Mouse (Mus musculus): ENCODE data around the gene Ncs1. TPM values are rescaled to one million over a fixed set of nuclear protein-coding genes. Genes with fewer than 3 reads are reported as not detected.

The Ncs1 gene
- polyA plus RNA-seq, 1 experiment from 2014 or later = 70.5 TPM

- Histone ChIP-seq H3K27ac (ENCODE audit: low read depth, low read length) (no peak overlapping the region), H3K9me3 (ENCODE audit: control insufficient read depth, low read length) (no peaks in the 10 kb centered on the region), H3K4me1 (replicated peaks; ENCODE audit: control insufficient read depth, insufficient read depth, low read length) (no peaks in the 10 kb centered on the region), H3K9ac (ENCODE audit: low read depth, low read length) (no peak overlapping the region), H3K4me2 (replicated peaks; ENCODE audit: low read depth, low read length) (no peak overlapping the region), H3K4me3 (ENCODE audit: low read depth, low read length) (no peak overlapping the region), H3K27me3 (ENCODE audit: control insufficient read depth, insufficient read depth, low read length) (no peaks in the 10 kb centered on the region), H3K36me3 (ENCODE audit: control insufficient read depth, insufficient read depth, low read length) (no peaks in the 10 kb centered on the region)
- DNase-seq (ENCODE audit: low spot score) (no peak), ATAC-seq (ENCODE audit: low FRiP score) (no peak)
- 88% methylated on average over 5 of the region's 6 CpGs for whole genome bisulfite sequencing
Measured at GRCm38 (mm10) chr2:31274993-31275392, 29.4 kb downstream of the Ncs1 start.

GRCm38 (mm10) chr2:31277810-31278209 is 32.2 kb downstream of the Ncs1 start:
- no peak overlapping the region for H3K27ac ChIP-seq (ENCODE audit: low read depth, low read length)
- H3K9ac ChIP-seq (ENCODE audit: low read depth, low read length) = no peak overlapping the region
- no peaks in the 10 kb centered on the region for H3K36me3 ChIP-seq (ENCODE audit: control insufficient read depth, insufficient read depth, low read length)

GRCm38 (mm10) chr2:31278483-31278882 is 32.9 kb downstream of the Ncs1 start:
- Histone ChIP-seq H3K27ac (ENCODE audit: low read depth, low read length) (no peak overlapping the region), H3K4me3 (ENCODE audit: low read depth, low read length) (no peak overlapping the region), H3K9ac (ENCODE audit: low read depth, low read length) (no peak overlapping the region), H3K27me3 (ENCODE audit: control insufficient read depth, insufficient read depth, low read length) (no peaks in the 10 kb centered on the region), H3K4me1 (replicated peaks; ENCODE audit: control insufficient read depth, insufficient read depth, low read length) (no peaks in the 10 kb centered on the region), H3K36me3 (ENCODE audit: control insufficient read depth, insufficient read depth, low read length) (no peaks in the 10 kb centered on the region), H3K4me2 (replicated peaks; ENCODE audit: low read depth, low read length) (no peak overlapping the region), H3K9me3 (ENCODE audit: control insufficient read depth, low read length) (no peaks in the 10 kb centered on the region)
- no peak for ATAC-seq (ENCODE audit: low FRiP score)
- no peak for DNase-seq (ENCODE audit: low spot score)
- 79% methylated on average over 5 of the region's 5 CpGs for WGBS

More at GRCm38 (mm10) chr2:31277810-31278209, 32.2 kb downstream of the Ncs1 start:
- ATAC-seq (ENCODE audit: low FRiP score) (no peak), DNase-seq (ENCODE audit: low spot score) (no peak)
- WGBS = 75% methylated on average over 6 of the region's 6 CpGs
- no peaks in the 10 kb centered on the region for H3K4me1 ChIP-seq (replicated peaks; ENCODE audit: control insufficient read depth, insufficient read depth, low read length)
- H3K4me3 ChIP-seq (ENCODE audit: low read depth, low read length) = no peak overlapping the region
- no peak overlapping the region for H3K4me2 ChIP-seq (replicated peaks; ENCODE audit: low read depth, low read length)
- H3K27me3 ChIP-seq (ENCODE audit: control insufficient read depth, insufficient read depth, low read length) = no peaks in the 10 kb centered on the region
- no peaks in the 10 kb centered on the region for H3K9me3 ChIP-seq (ENCODE audit: control insufficient read depth, low read length)

- WGBS = 88% methylated on average over 8 of the region's 8 CpGs
- Histone ChIP-seq H3K9ac (ENCODE audit: low read depth, low read length) (no peak overlapping the region), H3K36me3 (ENCODE audit: control insufficient read depth, insufficient read depth, low read length) (no peaks in the 10 kb centered on the region), H3K9me3 (ENCODE audit: control insufficient read depth, low read length) (no peaks in the 10 kb centered on the region), H3K27ac (ENCODE audit: low read depth, low read length) (no peak overlapping the region), H3K4me3 (ENCODE audit: low read depth, low read length) (no peak overlapping the region), H3K4me2 (replicated peaks; ENCODE audit: low read depth, low read length) (no peak overlapping the region), H3K4me1 (replicated peaks; ENCODE audit: control insufficient read depth, insufficient read depth, low read length) (no peaks in the 10 kb centered on the region), H3K27me3 (ENCODE audit: control insufficient read depth, insufficient read depth, low read length) (no peaks in the 10 kb centered on the region)
- no peak for DNase-seq (ENCODE audit: low spot score)
- no peak for ATAC-seq (ENCODE audit: low FRiP score)
Measured at GRCm38 (mm10) chr2:31281138-31281537, 35.5 kb downstream of the Ncs1 start.

GRCm38 (mm10) chr2:31282266-31282665 is 36.6 kb downstream of the Ncs1 start:
- no peak overlapping the region for H3K27ac ChIP-seq (ENCODE audit: low read depth, low read length)
- no peaks in the 10 kb centered on the region for H3K4me1 ChIP-seq (replicated peaks; ENCODE audit: control insufficient read depth, insufficient read depth, low read length)
- H3K36me3 ChIP-seq (ENCODE audit: control insufficient read depth, insufficient read depth, low read length) = 0 out of 2 replicates have a peak, but pooled peaks cover 2% of the 10 kb centered on the region
- no peak overlapping the region for H3K4me3 ChIP-seq (ENCODE audit: low read depth, low read length)
- ATAC-seq (ENCODE audit: low FRiP score) = no peak
- H3K4me2 ChIP-seq (replicated peaks; ENCODE audit: low read depth, low read length) = no peak overlapping the region
- H3K9me3 ChIP-seq (ENCODE audit: control insufficient read depth, low read length) = no peaks in the 10 kb centered on the region
- H3K27me3 ChIP-seq (ENCODE audit: control insufficient read depth, insufficient read depth, low read length) = no peaks in the 10 kb centered on the region
- H3K9ac ChIP-seq (ENCODE audit: low read depth, low read length) = no peak overlapping the region
- peak; percentile 52 for DNase-seq (ENCODE audit: low spot score)
- WGBS = 45% methylated on average over 7 of the region's 7 CpGs

- DNase-seq (ENCODE audit: low spot score) (no peak), ATAC-seq (ENCODE audit: low FRiP score) (no peak)
- Histone ChIP-seq H3K4me1 (replicated peaks; ENCODE audit: control insufficient read depth, insufficient read depth, low read length) (no peaks in the 10 kb centered on the region), H3K9me3 (ENCODE audit: control insufficient read depth, low read length) (no peaks in the 10 kb centered on the region), H3K36me3 (ENCODE audit: control insufficient read depth, insufficient read depth, low read length) (0 out of 2 replicates have a peak, but pooled peaks cover 2% of the 10 kb centered on the region), H3K27me3 (ENCODE audit: control insufficient read depth, insufficient read depth, low read length) (no peaks in the 10 kb centered on the region), H3K27ac (ENCODE audit: low read depth, low read length) (no peak overlapping the region), H3K9ac (ENCODE audit: low read depth, low read length) (no peak overlapping the region), H3K4me2 (replicated peaks; ENCODE audit: low read depth, low read length) (no peak overlapping the region), H3K4me3 (ENCODE audit: low read depth, low read length) (no peak overlapping the region)
- WGBS = 95% methylated on average over 12 of the region's 12 CpGs
Measured at GRCm38 (mm10) chr2:31282880-31283279, 37.3 kb downstream of the Ncs1 start.

GRCm38 (mm10) chr2:31284531-31284930 is 38.9 kb downstream of the Ncs1 start:
- no peaks in the 10 kb centered on the region for H3K9me3 ChIP-seq (ENCODE audit: control insufficient read depth, low read length)
- no peak overlapping the region for H3K4me2 ChIP-seq (replicated peaks; ENCODE audit: low read depth, low read length)
- whole genome bisulfite sequencing = 92% methylated on average over 5 of the region's 5 CpGs
- no peak overlapping the region for H3K9ac ChIP-seq (ENCODE audit: low read depth, low read length)
- DNase-seq (ENCODE audit: low spot score) = no peak
- no peaks in the 10 kb centered on the region for H3K4me1 ChIP-seq (replicated peaks; ENCODE audit: control insufficient read depth, insufficient read depth, low read length)
- 0 out of 2 replicates have a peak, but pooled peaks cover 4% of the 10 kb centered on the region for H3K36me3 ChIP-seq (ENCODE audit: control insufficient read depth, insufficient read depth, low read length)
- H3K27ac ChIP-seq (ENCODE audit: low read depth, low read length) = no peak overlapping the region
- H3K27me3 ChIP-seq (ENCODE audit: control insufficient read depth, insufficient read depth, low read length) = no peaks in the 10 kb centered on the region
- no peak overlapping the region for H3K4me3 ChIP-seq (ENCODE audit: low read depth, low read length)
- no peak for ATAC-seq (ENCODE audit: low FRiP score)

- no peaks in the 10 kb centered on the region for H3K9me3 ChIP-seq (ENCODE audit: control insufficient read depth, low read length)
- H3K4me3 ChIP-seq (ENCODE audit: low read depth, low read length) = no peak overlapping the region
- no peaks in the 10 kb centered on the region for H3K4me1 ChIP-seq (replicated peaks; ENCODE audit: control insufficient read depth, insufficient read depth, low read length)
- H3K36me3 ChIP-seq (ENCODE audit: control insufficient read depth, insufficient read depth, low read length) = 0 out of 2 replicates have a peak, but pooled peaks cover 4% of the 10 kb centered on the region
- WGBS = 10% methylated on average over 6 of the region's 6 CpGs
- no peak overlapping the region for H3K9ac ChIP-seq (ENCODE audit: low read depth, low read length)
- no peak overlapping the region for H3K4me2 ChIP-seq (replicated peaks; ENCODE audit: low read depth, low read length)
- no peak for ATAC-seq (ENCODE audit: low FRiP score)
- peak; percentile 81 for DNase-seq (ENCODE audit: low spot score)
- H3K27me3 ChIP-seq (ENCODE audit: control insufficient read depth, insufficient read depth, low read length) = no peaks in the 10 kb centered on the region
- H3K27ac ChIP-seq (ENCODE audit: low read depth, low read length) = no peak overlapping the region
Measured at GRCm38 (mm10) chr2:31291421-31291820, 45.8 kb downstream of the Ncs1 start.

GRCm38 (mm10) chr2:31294985-31295384 is 49.4 kb downstream of the Ncs1 start:
- H3K4me2 ChIP-seq (replicated peaks; ENCODE audit: low read depth, low read length) = no peak overlapping the region
- H3K9ac ChIP-seq (ENCODE audit: low read depth, low read length) = no peak overlapping the region
- 2% methylated on average over 4 of the region's 4 CpGs for WGBS
- H3K27ac ChIP-seq (ENCODE audit: low read depth, low read length) = no peak overlapping the region
- no peaks in the 10 kb centered on the region for H3K36me3 ChIP-seq (ENCODE audit: control insufficient read depth, insufficient read depth, low read length)
- H3K4me3 ChIP-seq (ENCODE audit: low read depth, low read length) = no peak overlapping the region
- no peaks in the 10 kb centered on the region for H3K27me3 ChIP-seq (ENCODE audit: control insufficient read depth, insufficient read depth, low read length)
- no peak for ATAC-seq (ENCODE audit: low FRiP score)
- no peaks in the 10 kb centered on the region for H3K4me1 ChIP-seq (replicated peaks; ENCODE audit: control insufficient read depth, insufficient read depth, low read length)
- DNase-seq (ENCODE audit: low spot score) = peak; percentile 82
- H3K9me3 ChIP-seq (ENCODE audit: control insufficient read depth, low read length) = no peaks in the 10 kb centered on the region
